ENCODE assay signal across 8 mouse cellular contexts in genomic region chr11:23771507-23772097, GRCm38 (mm10). TPM values are rescaled to one million over a fixed set of nuclear protein-coding genes. Genes with fewer than 3 reads are reported as not detected.
A peak's percentile ranks its signal among the peaks of the same experiment; 100 is the strongest.
DNase-seq lines count a peak whose midpoint lies in the region; TF ChIP-seq lines count a peak whose summit lies in the region.

No protein-coding gene starts in this region.

- H3K27ac ChIP-seq in layer of hippocampus, adult 2 months, result peak overlapping the region; percentile 96
- peak overlapping the region; percentile 94 for H3K27ac ChIP-seq in hindbrain, embryonic 10.5 days

- H3K4me3 ChIP-seq in layer of hippocampus, adult 2 months, result peak overlapping the region; percentile 94
- peak overlapping the region; percentile 80 for H3K4me3 ChIP-seq in hindbrain, embryonic 10.5 days

- no peak for DNase-seq in layer of hippocampus, adult 2 months (ENCODE audit: low spot score in 2 of 2)
- DNase-seq in layer of hippocampus, adult 9-10 months (ENCODE audit: low spot score), result no peak
- peak; percentile 39 for DNase-seq in brain, adult 2 months (ENCODE audit: low read depth, low spot score)
- no peak for DNase-seq in hindbrain, embryonic 10.5 days (ENCODE audit: low spot score)
- DNase-seq in mesoderm, embryonic 11.5 days (ENCODE audit: low read depth, low spot score), result peak; percentile 8
- no peak for DNase-seq in spleen, postnatal 14 days (ENCODE audit: low spot score in 2 of 2)
- no peak for DNase-seq in urinary bladder, postnatal 10 days (ENCODE audit: low spot score)
- DNase-seq in cerebellum, adult 11 months, result no peak

- 5% methylated on average over 21 of the region's 21 CpGs for WGBS in hindbrain, embryonic 10.5 days

- no peak for TF ChIP-seq CTCF in layer of hippocampus, adult 2 months (conservative IDR thresholded peaks at IDR 0.05)

- peaks cover 21% of the 10 kb centered on the region for H3K27me3 ChIP-seq in hindbrain, embryonic 10.5 days (ENCODE audit: insufficient read depth, poor library complexity, severe bottlenecking)

- no peaks in the 10 kb centered on the region for H3K36me3 ChIP-seq in hindbrain, embryonic 10.5 days

- H3K9me3 ChIP-seq in hindbrain, embryonic 10.5 days, result peaks cover 5% of the 10 kb centered on the region; the same call in 1 of the 2 replicates

- peaks cover 12% of the 10 kb centered on the region for H3K4me1 ChIP-seq in hindbrain, embryonic 10.5 days (replicated peaks)

RNA-seq across cellular contexts. Expression of gene Rel, which starts 0.8 kb away (rescaled TPM):
- 1 to 10 TPM; 2.7 to 2.9 TPM for total RNA-seq in layer of hippocampus, adult 2 months (2021)
- polyA plus RNA-seq in hindbrain, embryonic 10.5 days (2016; fragmentation: Nextera tagmentation; extraction: Ambion mirVana), result 0.35 and 0.58 TPM in 2 replicates

Comparison
In these comparisons a context has a peak if more than half of its experiments do, and no peak if none do; other contexts are left out.
1. DNase-seq: peak in brain, adult 2 months (single experiment) and mesoderm, embryonic 11.5 days (single experiment); none in layer of hippocampus, adult 2 months (0 of 2), layer of hippocampus, adult 9-10 months (single experiment), hindbrain, embryonic 10.5 days (single experiment), spleen, postnatal 14 days (0 of 2), urinary bladder, postnatal 10 days (single experiment) and cerebellum, adult 11 months (single experiment).